Mouse (Mus musculus): ENCODE results near the gene Slc22a21. TPM values are rescaled to one million over a fixed set of nuclear protein-coding genes. Genes with fewer than 3 reads are reported as not detected.

Slc22a21 gene
- polyA plus RNA-seq, 1 experiment from 2014 or later: 1.8 TPM

DNA sequence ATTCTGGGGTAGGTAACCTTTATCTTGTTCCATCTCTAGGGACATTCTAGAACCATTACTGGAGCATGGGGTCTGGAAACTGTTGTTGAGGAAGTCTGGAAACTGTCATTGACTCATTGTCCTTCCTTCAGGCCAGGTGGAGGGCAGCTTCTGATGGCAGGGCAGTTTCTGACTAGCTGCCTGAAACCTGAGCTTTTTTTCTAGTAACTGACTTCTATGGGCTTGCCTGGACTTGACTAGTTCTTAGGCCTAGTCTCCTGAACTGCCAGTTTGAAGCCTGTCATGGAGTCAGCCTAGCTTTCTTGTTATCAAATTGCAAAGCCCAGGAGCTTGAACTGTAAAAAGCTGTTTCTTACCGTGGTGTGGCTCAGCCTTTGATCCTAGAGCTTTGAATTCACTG is 79.1 kb downstream of the Slc22a21 start:
- no peak overlapping the region for H3K4me3 ChIP-seq
- H3K27ac ChIP-seq: no peak overlapping the region
- H3K27me3 ChIP-seq: no peaks in the 10 kb centered on the region
- no peaks in the 10 kb centered on the region for H3K9me3 ChIP-seq (replicated peaks)
- WGBS: 46% methylated on average over 1 of the region's 1 CpGs
- H3K4me2 ChIP-seq: no peak overlapping the region
- peaks cover 10% of the 10 kb centered on the region; the same call in 1 of the 2 replicates for H3K4me1 ChIP-seq (replicated peaks)
- ATAC-seq (replicated peaks; ENCODE audit: insufficient number of reproducible peaks, insufficient read depth, low FRiP score, low read depth): no peak
- H3K9ac ChIP-seq: no peak overlapping the region
- H3K36me3 ChIP-seq: no peaks in the 10 kb centered on the region

DNA sequence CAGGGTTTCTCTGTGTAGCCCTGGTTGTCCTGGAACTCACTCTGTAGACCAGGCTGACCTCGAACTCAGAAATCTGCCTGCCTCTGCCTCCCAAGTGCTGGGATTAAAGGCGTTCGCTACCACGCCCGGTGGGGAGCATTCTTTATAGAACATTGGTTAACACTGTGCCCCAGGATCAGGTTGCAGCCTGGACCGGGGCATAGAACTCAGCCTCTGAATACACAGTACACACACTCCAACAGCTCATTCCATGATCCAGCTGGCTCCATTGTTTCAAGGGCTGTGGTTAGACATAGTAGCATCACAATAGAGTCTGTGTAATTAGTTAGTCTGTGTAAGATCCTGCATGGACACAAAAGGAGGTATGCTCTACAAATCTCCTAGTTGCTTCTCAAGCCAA is 80.2 kb downstream of the Slc22a21 start:
- peaks cover 10% of the 10 kb centered on the region; the same call in 1 of the 2 replicates for H3K4me1 ChIP-seq (replicated peaks)
- WGBS: 96% methylated on average over 6 of the region's 6 CpGs
- ATAC-seq (replicated peaks; ENCODE audit: insufficient number of reproducible peaks, insufficient read depth, low FRiP score, low read depth): no peak

More for the DNA sequence above, 80.2 kb downstream of the Slc22a21 start:
- H3K9me3 ChIP-seq (replicated peaks): no peaks in the 10 kb centered on the region
- H3K9ac ChIP-seq: no peak overlapping the region
- no peak overlapping the region for H3K4me2 ChIP-seq
- H3K4me3 ChIP-seq: no peak overlapping the region
- H3K27me3 ChIP-seq: no peaks in the 10 kb centered on the region
- no peaks in the 10 kb centered on the region for H3K36me3 ChIP-seq
- H3K27ac ChIP-seq: no peak overlapping the region

Other genes starting within 250 kb of the Slc22a21 start
- 10.2 and 24.9 TPM in 2 replicates for gene Irf1, start 210.3 kb downstream of the Slc22a21 start, polyA plus RNA-seq (2015; fragmentation: Nextera tagmentation; extraction: Ambion mirVana)
- gene Gm17334, start 207.1 kb downstream of the Slc22a21 start, polyA plus RNA-seq (2015; fragmentation: Nextera tagmentation; extraction: Ambion mirVana): 0.15 TPM in 1 of 2 replicates, not detected in the other
- gene Gm12216, start 121.1 kb downstream of the Slc22a21 start, polyA plus RNA-seq (2015; fragmentation: Nextera tagmentation; extraction: Ambion mirVana): 0.74 and 2.5 TPM in 2 replicates
- gene Slc22a5, start 88.7 kb downstream of the Slc22a21 start, polyA plus RNA-seq (2015; fragmentation: Nextera tagmentation; extraction: Ambion mirVana): 7.3 and 8.9 TPM in 2 replicates
- 0.83 and 1.1 TPM in 2 replicates for gene Slc22a4, start 47.8 kb upstream of the Slc22a21 start, polyA plus RNA-seq (2015; fragmentation: Nextera tagmentation; extraction: Ambion mirVana)
- 11.4 and 20.8 TPM in 2 replicates for gene Pdlim4, start 88.7 kb upstream of the Slc22a21 start, polyA plus RNA-seq (2015; fragmentation: Nextera tagmentation; extraction: Ambion mirVana)
- gene P4ha2, start 119.8 kb upstream of the Slc22a21 start, polyA plus RNA-seq (2015; fragmentation: Nextera tagmentation; extraction: Ambion mirVana): 46.0 and 54.6 TPM in 2 replicates

Measured in heart, embryonic 15.5 days (tissue).